ENCODE assay signal across 12 mouse cellular contexts in genomic region chr1:37504716-37505347, GRCm38 (mm10). TPM values are rescaled to one million over a fixed set of nuclear protein-coding genes. Genes with fewer than 3 reads are reported as not detected.
DNase-seq lines count a peak whose midpoint lies in the region; ATAC-seq and TF ChIP-seq lines count a peak whose summit lies in the region.
"Had no signal": no experiment of that assay in that cellular context is flagged by ENCODE, and none has a peak within 500 bp of the region (broad histone marks: within the 10 kb centered on the region; RNA-seq: fewer than 3 reads in every experiment).

No protein-coding gene starts in this region.

- no peak for TF ChIP-seq CTCF in left cerebral cortex, adult 2 months (IDR thresholded peaks at IDR 0.05)

- 0 out of 2 replicates have a peak, but pooled peaks cover 2% of the 10 kb centered on the region for H3K9me3 ChIP-seq in lung, embryonic 16.5 days (ENCODE audit: control insufficient read depth, low read length)
- H3K9me3 ChIP-seq in intestine, embryonic 14.5 days (ENCODE audit: control insufficient read depth, low read length) = no peaks in the 10 kb centered on the region
- H3K9me3 ChIP-seq in stomach, embryonic 15.5 days = no peaks in the 10 kb centered on the region

- no peak overlapping the region for H3K4me3 ChIP-seq in lung, embryonic 16.5 days (ENCODE audit: low read length)
- H3K4me3 ChIP-seq in intestine, embryonic 14.5 days (ENCODE audit: low read depth, low read length) = no peak overlapping the region
- H3K4me3 ChIP-seq in stomach, embryonic 15.5 days (replicated peaks) = no peak overlapping the region
- no peak overlapping the region for H3K4me3 ChIP-seq in left cerebral cortex, adult 2 months

- H3K9ac ChIP-seq in lung, embryonic 16.5 days (ENCODE audit: low read length) = no peak overlapping the region
- no peak overlapping the region for H3K9ac ChIP-seq in intestine, embryonic 14.5 days (ENCODE audit: low read length)
- no peak overlapping the region for H3K9ac ChIP-seq in stomach, embryonic 15.5 days

- H3K27me3 ChIP-seq in lung, embryonic 16.5 days (ENCODE audit: control insufficient read depth, insufficient read depth, low read depth, low read length) = no peaks in the 10 kb centered on the region
- no peaks in the 10 kb centered on the region for H3K27me3 ChIP-seq in intestine, embryonic 14.5 days (replicated peaks; ENCODE audit: control insufficient read depth, insufficient read depth, low read length)
- H3K27me3 ChIP-seq in stomach, embryonic 15.5 days (replicated peaks) = no peaks in the 10 kb centered on the region

- 39% methylated on average over 10 of the region's 10 CpGs for WGBS in lung, embryonic 16.5 days
- 38% methylated on average over 10 of the region's 10 CpGs for WGBS in intestine, embryonic 14.5 days
- 43% methylated on average over 10 of the region's 10 CpGs for WGBS in stomach, embryonic 15.5 days

- DNase-seq in lung, adult 18-20 months = no peak
- DNase-seq in intestine, embryonic 14.5 days (ENCODE audit: low spot score) = no peak
- peak; percentile 25 to 58 for DNase-seq in kidney, postnatal 25 days
- no peak for DNase-seq in left cerebral cortex, adult 2 months (ENCODE audit: extremely low spot score in 1 of 2, low spot score in 2 of 2)
- no peak for DNase-seq in left cerebral cortex, postnatal 14 days (ENCODE audit: low spot score in 2 of 2)
- DNase-seq in thymus, postnatal 36 days = no peak
- DNase-seq: cerebellum, adult 9-10 months; gastrocnemius, postnatal 36 days; spleen, adult 18-20 months had no signal

- no peak overlapping the region for H3K4me2 ChIP-seq in lung, embryonic 16.5 days (ENCODE audit: low read depth, low read length)
- H3K4me2 ChIP-seq in intestine, embryonic 14.5 days (ENCODE audit: low read length) = no peak overlapping the region
- H3K4me2 ChIP-seq in stomach, embryonic 15.5 days = no peak overlapping the region

- intact Hi-C loops in left cerebral cortex, adult 2 months (cut with DNase I) = no loop called here
- intact Hi-C loops in left cerebral cortex, postnatal 14 days (cut with DNase I) = no loop called here

- peak overlapping the region; percentile 48 for H3K27ac ChIP-seq in lung, embryonic 16.5 days (ENCODE audit: low read length)
- peak overlapping the region; percentile 74 for H3K27ac ChIP-seq in intestine, embryonic 14.5 days (ENCODE audit: low read depth)
- peak overlapping the region; percentile 60 for H3K27ac ChIP-seq in stomach, embryonic 15.5 days
- no peak overlapping the region for H3K27ac ChIP-seq in left cerebral cortex, adult 2 months

- peaks cover 14% of the 10 kb centered on the region for H3K4me1 ChIP-seq in lung, embryonic 16.5 days (replicated peaks; ENCODE audit: control insufficient read depth, insufficient read depth, low read length)
- H3K4me1 ChIP-seq in intestine, embryonic 14.5 days (replicated peaks; ENCODE audit: control insufficient read depth, insufficient read depth, low read length) = peaks cover 28% of the 10 kb centered on the region
- H3K4me1 ChIP-seq in stomach, embryonic 15.5 days = peaks cover 12% of the 10 kb centered on the region; the same call in 1 of the 2 replicates

- peak; percentile 79 for ATAC-seq in lung, embryonic 16.5 days (ENCODE audit: low read depth)
- ATAC-seq in intestine, embryonic 14.5 days (replicated peaks; ENCODE audit: low FRiP score, low TSS enrichment, low read depth) = no peak
- no peak for ATAC-seq in stomach, embryonic 15.5 days (ENCODE audit: insufficient read depth, low FRiP score, low read depth)
- ATAC-seq: forebrain, embryonic 14.5 days had no signal

- no peaks in the 10 kb centered on the region for H3K36me3 ChIP-seq in lung, embryonic 16.5 days (ENCODE audit: control insufficient read depth, insufficient read depth, low read length)
- H3K36me3 ChIP-seq in intestine, embryonic 14.5 days (ENCODE audit: control insufficient read depth, insufficient read depth, low read length) = no peaks in the 10 kb centered on the region
- no peaks in the 10 kb centered on the region for H3K36me3 ChIP-seq in stomach, embryonic 15.5 days

RNA-seq across cellular contexts. Expression of gene Mgat4a, which starts 36.0 kb away (rescaled TPM):
- 6.5 and 7.1 TPM in 2 replicates for polyA plus RNA-seq in lung, embryonic 16.5 days (2015; fragmentation: Nextera tagmentation; extraction: Ambion mirVana)
- polyA plus RNA-seq in intestine, embryonic 14.5 days (2014; fragmentation: Nextera tagmentation; extraction: Ambion mirVana) = 29.6 and 34.6 TPM in 2 replicates
- polyA plus RNA-seq in stomach, embryonic 15.5 days (2015; fragmentation: Nextera tagmentation; extraction: Ambion mirVana) = 27.6 and 32.3 TPM in 2 replicates
- 10 to 100 TPM; 30.1 to 32.2 TPM for total RNA-seq in left cerebral cortex, adult 2 months (2021)
- total RNA-seq in left cerebral cortex, postnatal 14 days (2021) = 10 to 100 TPM; 24.9 to 30.3 TPM

Comparison
In these comparisons a context has a peak if more than half of its experiments do, and no peak if none do; other contexts are left out.
1. DNase-seq: peak in kidney, postnatal 25 days (2 of 2); none in lung, adult 18-20 months (0 of 2), intestine, embryonic 14.5 days (single experiment), left cerebral cortex, adult 2 months (0 of 2), left cerebral cortex, postnatal 14 days (0 of 2) and thymus, postnatal 36 days (0 of 2).